Mouse (Mus musculus) heart, embryonic 11.5 days (tissue): ENCODE measurements around the gene Gm17334. TPM values are rescaled to one million over a fixed set of nuclear protein-coding genes. Genes with fewer than 3 reads are reported as not detected.

Experiments
- ATAC-seq: fragments of 200-750 bp; cut with Nextera tagmentation; replicated peaks from 2 replicates; pipeline ENCODE4 v1.8.0; 2017; ENCODE audit warnings: moderate library complexity; ENCODE audit not compliant: insufficient number of reproducible peaks, low FRiP score, low TSS enrichment
- H3K27ac ChIP-seq: fragments of 300-500 bp; sonication (generic); 2 replicates; pipeline ENCODE4 v1.5.1; 2014; ENCODE audit warnings: mild to moderate bottlenecking, low read depth, low read length
- H3K27me3 ChIP-seq: fragments of 300-500 bp; sonication (generic); 2 replicates; pipeline ENCODE4 v1.6.1; 2014; ENCODE audit warnings: mild to moderate bottlenecking, low read length, mixed read lengths; ENCODE audit not compliant: control insufficient read depth, insufficient read depth
- H3K36me3 ChIP-seq: fragments of 300-500 bp; sonication (generic); 2 replicates; pipeline ENCODE4 v1.6.1; 2014; ENCODE audit warnings: mild to moderate bottlenecking, low read length, moderate library complexity, mixed read lengths; ENCODE audit not compliant: control insufficient read depth, insufficient read depth
- H3K4me1 ChIP-seq: fragments of 300-500 bp; sonication (generic); 2 replicates; pipeline ENCODE4 v1.6.1; 2014; ENCODE audit warnings: low read length; ENCODE audit not compliant: control insufficient read depth, insufficient read depth
- H3K4me2 ChIP-seq: fragments of 300-500 bp; sonication (generic); 2 replicates; pipeline ENCODE4 v1.6.1; 2014; ENCODE audit warnings: mild to moderate bottlenecking, moderate library complexity
- H3K4me3 ChIP-seq: fragments of 300-500 bp; sonication (generic); 2 replicates; pipeline ENCODE4 v1.5.1; 2014; ENCODE audit warnings: low read depth, low read length
- H3K9ac ChIP-seq: fragments of 300-500 bp; sonication (generic); 2 replicates; pipeline ENCODE4 v1.6.1; 2014; ENCODE audit warnings: mild to moderate bottlenecking, low read depth, low read length, moderate library complexity
- H3K9me3 ChIP-seq: fragments of 300-500 bp; sonication (generic); replicated peaks from 2 replicates; pipeline ENCODE4 v1.6.1; 2016; ENCODE audit warnings: low read length; ENCODE audit not compliant: control insufficient read depth
- WGBS: fragments of 180-500 bp; shearing (Covaris S2); extraction: QIAGEN DNeasy Blood & Tissue Kit; methylation state at CpG from one replicate; pipeline ENCODE4 v1.1.7; 2014; ENCODE audit not compliant: insufficient replicate concordance; 5-methylcytosine and 5-hydroxymethylcytosine counted together
- polyA plus RNA-seq: library from polyadenylated mRNA; unstranded; fragments of >200 nt; fragmentation: Nextera tagmentation; extraction: Ambion mirVana; gene quantifications from 2 replicates; pipeline ENCODE4 v1.2.1, GENCODE M21; 2014

The Gm17334 gene
- polyA plus RNA-seq, 1 experiment from 2014 or later = 0.24 TPM

DNA sequence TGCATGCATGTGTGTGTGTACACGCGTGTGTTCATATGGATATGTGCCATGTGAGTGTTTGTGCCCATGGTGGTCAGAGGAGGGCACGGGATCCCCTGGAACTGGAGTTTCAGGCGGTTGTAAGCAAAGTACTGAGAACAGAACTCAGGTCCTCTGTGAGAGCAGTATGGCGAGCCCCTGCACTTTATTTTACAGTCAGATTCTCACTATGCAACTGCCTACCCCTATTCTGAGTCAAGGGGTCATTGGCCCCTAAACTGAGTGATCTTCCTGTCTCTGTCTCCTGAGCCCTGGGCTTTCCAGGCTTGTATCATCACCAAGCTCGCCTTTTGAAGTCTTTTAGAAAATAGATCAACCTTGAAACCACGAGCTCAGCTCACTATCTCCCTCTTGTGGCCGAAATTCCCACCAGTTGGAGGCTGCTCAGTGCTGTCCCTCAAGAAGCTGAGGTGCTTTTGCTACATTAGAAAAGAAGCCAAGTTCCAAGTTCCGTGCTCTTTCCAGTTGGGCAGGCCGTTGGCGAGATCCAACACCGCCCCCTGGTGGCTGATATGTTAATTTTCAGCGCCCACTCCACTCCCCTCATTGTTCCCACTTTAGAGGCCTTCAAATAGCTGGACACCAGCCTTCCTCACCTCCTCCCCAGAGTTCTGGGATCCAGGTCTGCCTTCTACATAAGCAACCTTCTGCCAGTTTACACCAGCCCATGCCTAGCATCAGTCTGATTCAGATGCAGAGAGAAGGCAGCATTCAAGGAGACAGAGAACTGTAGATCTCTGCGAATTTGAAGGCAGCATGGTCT lies 36.0 kb downstream of the Gm17334 start:
- H3K27ac ChIP-seq = no peak overlapping the region
- H3K4me2 ChIP-seq = no peak overlapping the region
- ATAC-seq = no peak; the same call in 1 of the 2 replicates
- no peaks in the 10 kb centered on the region for H3K36me3 ChIP-seq
- WGBS = 44% methylated on average over 14 of the region's 14 CpGs
- H3K9me3 ChIP-seq = no peaks in the 10 kb centered on the region
- no peak overlapping the region for H3K9ac ChIP-seq
- no peak overlapping the region for H3K4me3 ChIP-seq
- no peaks in the 10 kb centered on the region for H3K27me3 ChIP-seq
- H3K4me1 ChIP-seq = no peaks in the 10 kb centered on the region

DNA sequence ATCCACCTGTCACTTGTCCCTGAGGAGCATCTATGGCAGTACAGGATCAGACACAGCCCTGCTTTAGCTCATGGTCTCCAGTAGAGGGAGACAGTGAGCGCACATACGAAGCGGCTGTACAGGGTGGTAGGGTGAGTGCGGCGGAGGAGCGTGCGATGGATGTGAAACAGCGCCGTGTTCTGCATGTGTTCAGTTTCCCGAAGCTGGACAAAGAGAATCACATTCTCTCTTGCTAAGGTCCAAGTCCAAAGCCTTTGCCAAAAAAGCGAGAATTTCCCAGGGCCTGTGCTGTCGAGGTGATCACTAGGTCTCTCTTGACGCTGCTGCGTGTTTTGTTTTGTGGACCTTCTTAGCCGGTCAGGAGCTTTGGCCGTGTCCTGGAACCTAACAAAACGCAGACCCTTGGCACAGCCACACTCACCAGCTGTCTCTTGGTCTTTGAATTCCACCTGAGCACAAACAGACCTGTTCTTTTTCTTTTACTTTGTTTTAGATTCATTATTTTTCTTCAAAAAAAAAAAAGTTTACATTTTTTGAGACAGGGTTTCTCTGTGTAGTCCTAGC lies 37.2 kb downstream of the Gm17334 start:
- Histone ChIP-seq H3K27me3 (no peaks in the 10 kb centered on the region), H3K9ac (no peak overlapping the region), H3K9me3 (no peaks in the 10 kb centered on the region), H3K4me2 (peak overlapping the region; percentile 54), H3K4me3 (no peak overlapping the region), H3K36me3 (no peaks in the 10 kb centered on the region), H3K4me1 (no peaks in the 10 kb centered on the region), H3K27ac (no peak overlapping the region)
- no peak for ATAC-seq
- WGBS = 36% methylated on average over 17 of the region's 17 CpGs

DNA sequence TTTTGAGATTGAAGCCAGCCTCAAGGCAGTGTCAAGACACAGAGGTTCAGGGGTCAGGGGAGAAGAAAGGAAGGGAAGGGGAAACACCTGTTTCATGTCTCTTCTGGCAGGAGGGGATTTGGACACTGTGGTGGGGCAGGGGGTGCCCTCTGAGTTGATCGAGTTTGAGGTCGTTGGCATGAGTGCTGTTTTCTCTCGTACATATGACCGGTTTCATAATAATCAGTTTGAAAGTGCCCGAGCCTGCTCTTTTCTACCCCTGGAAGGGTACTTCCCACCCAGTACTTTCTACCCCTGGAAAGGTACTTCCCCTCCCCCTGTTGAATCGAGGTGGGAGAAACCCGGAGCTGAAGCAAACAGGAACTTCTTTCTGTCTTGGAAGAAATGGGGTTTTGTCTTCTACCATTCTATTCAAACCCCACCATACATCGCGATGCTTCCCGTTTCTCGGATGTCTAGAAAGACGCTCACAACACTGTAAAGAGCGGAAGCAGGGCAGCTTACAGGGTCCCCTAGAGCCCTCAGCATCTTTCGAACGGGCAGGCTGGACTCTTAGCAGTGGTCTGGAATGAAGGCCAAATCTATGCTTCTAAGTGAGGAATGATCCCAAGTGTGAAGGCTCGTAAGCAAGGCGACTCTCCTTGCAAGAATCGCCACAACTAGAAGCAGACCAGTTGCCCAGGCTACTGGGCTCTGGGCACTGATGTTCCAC lies 37.9 kb downstream of the Gm17334 start:
- Histone ChIP-seq H3K4me2 (0 out of 2 replicates have a peak overlapping the region, but pooled peaks have one; percentile 54), H3K9ac (no peak overlapping the region), H3K9me3 (no peaks in the 10 kb centered on the region), H3K4me1 (no peaks in the 10 kb centered on the region), H3K27ac (no peak overlapping the region), H3K4me3 (no peak overlapping the region), H3K36me3 (no peaks in the 10 kb centered on the region), H3K27me3 (no peaks in the 10 kb centered on the region)
- 68% methylated on average over 18 of the region's 18 CpGs for WGBS
- ATAC-seq = no peak

DNA sequence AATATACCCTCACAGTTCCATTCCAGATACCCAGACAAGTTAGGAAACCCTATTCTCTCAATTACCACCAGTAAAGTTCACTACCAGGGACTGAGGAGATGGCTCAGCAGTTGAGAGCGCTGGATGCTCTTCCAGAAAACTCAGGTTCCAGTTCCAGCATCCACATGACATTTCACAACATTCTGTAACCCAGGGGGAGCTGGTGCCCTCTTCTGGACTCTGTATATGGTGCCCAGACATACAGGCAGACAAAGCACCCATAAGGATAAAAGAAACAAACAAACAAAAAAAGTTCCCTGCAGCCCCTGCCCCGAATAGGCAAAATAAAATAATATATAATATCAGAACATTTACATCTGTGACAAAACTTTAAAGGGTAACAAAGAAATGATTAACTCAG lies 38.6 kb downstream of the Gm17334 start:
- Histone ChIP-seq H3K4me1 (no peaks in the 10 kb centered on the region), H3K4me2 (no peak overlapping the region), H3K9ac (no peak overlapping the region), H3K4me3 (no peak overlapping the region), H3K27ac (no peak overlapping the region), H3K36me3 (no peaks in the 10 kb centered on the region), H3K27me3 (no peaks in the 10 kb centered on the region), H3K9me3 (no peaks in the 10 kb centered on the region)
- ATAC-seq = no peak
- 82% methylated on average over 2 of the region's 2 CpGs for WGBS

DNA sequence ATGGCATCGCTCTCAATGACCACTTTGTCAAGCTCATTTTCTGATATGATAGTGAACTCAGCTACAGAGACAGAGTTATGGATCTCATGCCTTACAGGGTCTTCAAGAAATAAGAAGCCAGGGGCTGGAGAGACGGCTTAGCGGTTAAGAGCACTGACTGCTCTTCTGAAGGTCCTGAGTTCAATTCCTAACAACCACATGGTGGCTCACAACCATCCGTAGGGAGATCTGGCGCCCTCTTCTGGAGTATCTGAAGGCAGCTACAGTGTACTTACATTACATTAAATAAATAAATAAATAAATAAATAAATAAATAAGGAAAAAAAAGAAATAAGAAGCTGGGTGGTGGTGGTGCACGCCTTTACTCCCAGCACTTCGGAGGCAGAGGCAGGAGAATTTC lies 39.2 kb downstream of the Gm17334 start:
- Histone ChIP-seq H3K4me1 (no peaks in the 10 kb centered on the region), H3K27ac (no peak overlapping the region), H3K36me3 (no peaks in the 10 kb centered on the region), H3K4me3 (no peak overlapping the region), H3K27me3 (no peaks in the 10 kb centered on the region), H3K4me2 (no peak overlapping the region), H3K9ac (no peak overlapping the region), H3K9me3 (no peaks in the 10 kb centered on the region)
- 78% methylated on average over 7 of the region's 7 CpGs for whole genome bisulfite sequencing
- ATAC-seq = no peak

DNA sequence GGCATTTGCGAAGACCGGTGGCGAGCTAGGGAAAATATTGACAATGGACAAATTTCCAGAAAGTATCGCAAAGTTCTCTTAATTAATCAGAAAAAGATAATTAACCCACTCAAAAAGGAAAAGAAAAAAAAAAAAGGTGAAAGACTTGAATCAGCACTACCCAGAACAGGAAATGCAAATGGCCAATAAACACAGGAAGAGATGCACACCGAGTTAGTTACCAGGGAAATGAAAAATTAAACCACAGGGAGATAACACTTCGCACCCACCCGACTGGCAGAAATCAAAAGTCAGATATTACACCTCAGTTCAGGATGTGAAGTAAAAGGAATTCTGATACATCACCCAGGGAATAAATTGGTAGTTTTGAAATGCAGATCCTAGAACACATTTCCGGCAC lies 40.7 kb downstream of the Gm17334 start:
- Histone ChIP-seq H3K36me3 (no peaks in the 10 kb centered on the region), H3K4me2 (no peak overlapping the region), H3K9ac (no peak overlapping the region), H3K27me3 (no peaks in the 10 kb centered on the region), H3K27ac (no peak overlapping the region), H3K4me3 (no peak overlapping the region), H3K9me3 (no peaks in the 10 kb centered on the region), H3K4me1 (no peaks in the 10 kb centered on the region)
- WGBS = 79% methylated on average over 8 of the region's 8 CpGs
- no peak for ATAC-seq

DNA sequence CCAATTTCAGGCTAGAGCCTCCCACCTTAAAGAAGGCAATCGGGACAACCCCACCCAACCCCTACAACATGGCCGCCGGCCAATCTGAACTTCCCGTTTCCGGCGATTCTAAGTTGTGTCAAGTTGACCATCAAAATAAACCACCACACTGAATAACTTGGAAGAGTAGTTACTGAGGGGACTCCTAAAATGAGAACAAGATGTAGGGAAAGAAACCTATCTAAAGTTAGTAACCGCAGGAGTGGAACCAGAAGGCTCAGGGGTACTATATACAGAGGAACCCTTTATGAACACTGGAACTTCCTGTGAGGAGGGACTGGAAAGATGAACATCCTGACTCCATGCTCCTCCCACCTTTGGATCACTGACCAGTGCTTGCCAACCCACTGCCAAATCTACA lies 41.5 kb downstream of the Gm17334 start:
- Histone ChIP-seq H3K4me2 (no peak overlapping the region), H3K9ac (no peak overlapping the region), H3K27me3 (no peaks in the 10 kb centered on the region), H3K27ac (no peak overlapping the region), H3K4me1 (no peaks in the 10 kb centered on the region), H3K4me3 (no peak overlapping the region), H3K9me3 (no peaks in the 10 kb centered on the region), H3K36me3 (no peaks in the 10 kb centered on the region)
- WGBS = 88% methylated on average over 7 of the region's 7 CpGs
- no peak for ATAC-seq
